Mouse (Mus musculus): ENCODE results near the gene Zfp579.
A peak's percentile ranks its signal among the peaks of the same experiment; 100 is the strongest.
"Not testable (repeated sequence)": the region's sequence is repeated elsewhere in the genome, so short reads cannot be mapped to it uniquely, and the experiment has no call there.

Gene Zfp579

GRCm38 (mm10) chr7:5015118-5016001 is 19.4 kb upstream of the Zfp579 start, which contains the start of gene Gm44973:
TSS of gene Gm44973 (plus strand) at chr7:5015496.
- peak; percentile 94 for DNase-seq (ENCODE audit: low read depth, low spot score)

- peak; percentile 98 for DNase-seq (ENCODE audit: low read depth, low spot score)
Measured at GRCm38 (mm10) chr7:5014251-5015117, 18.5 kb upstream of the Zfp579 start, which contains the start of the genes Zfp524 and Fiz1. TSS of gene Zfp524 (plus strand) at chr7:5014415. TSS of gene Fiz1 (minus strand) at chr7:5014697.

GRCm38 (mm10) chr7:5012681-5013513 is 16.9 kb upstream of the Zfp579 start:
- DNase-seq (ENCODE audit: low read depth, low spot score), result no peak

- DNase-seq (ENCODE audit: low read depth, low spot score), result no peak
Measured at GRCm38 (mm10) chr7:5008229-5008628, 12.3 kb upstream of the Zfp579 start.

- not testable (repeated sequence) for DNase-seq (ENCODE audit: low read depth, low spot score)
Measured at GRCm38 (mm10) chr7:5002876-5003275, 6.9 kb upstream of the Zfp579 start.

- DNase-seq (ENCODE audit: low read depth, low spot score), result no peak
Measured at GRCm38 (mm10) chr7:4999876-5000275, 3.9 kb upstream of the Zfp579 start.

- no peak for DNase-seq (ENCODE audit: low read depth, low spot score)
Measured at GRCm38 (mm10) chr7:4996934-4997333, 976 bp upstream of the Zfp579 start.

- peak; percentile 24 for DNase-seq (ENCODE audit: low read depth, low spot score)
Measured at GRCm38 (mm10) chr7:4995268-4996002, 523 bp downstream of the Zfp579 start.

GRCm38 (mm10) chr7:4993999-4994788 is 1.8 kb downstream of the Zfp579 start:
- no peak for DNase-seq (ENCODE audit: low read depth, low spot score)

- no peak for DNase-seq (ENCODE audit: low read depth, low spot score)
Measured at GRCm38 (mm10) chr7:4993347-4993998, 2.5 kb downstream of the Zfp579 start.

GRCm38 (mm10) chr7:4988250-4988649 is 7.7 kb downstream of the Zfp579 start:
- DNase-seq (ENCODE audit: low read depth, low spot score), result no peak

GRCm38 (mm10) chr7:4976832-4977231 is 19.1 kb downstream of the Zfp579 start:
- DNase-seq (ENCODE audit: low read depth, low spot score), result no peak

GRCm38 (mm10) chr7:4975455-4975854 is 20.5 kb downstream of the Zfp579 start:
- DNase-seq (ENCODE audit: low read depth, low spot score), result no peak

GRCm38 (mm10) chr7:4972321-4973047 is 23.5 kb downstream of the Zfp579 start:
- DNase-seq (ENCODE audit: low read depth, low spot score), result no peak

GRCm38 (mm10) chr7:4971710-4972109 is 24.2 kb downstream of the Zfp579 start:
- DNase-seq (ENCODE audit: low read depth, low spot score), result no peak

GRCm38 (mm10) chr7:4971068-4971467 is 24.9 kb downstream of the Zfp579 start, which contains the start of gene Sbk3:
TSS of gene Sbk3 (minus strand) at chr7:4971168.
- DNase-seq (ENCODE audit: low read depth, low spot score), result no peak

- no peak for DNase-seq (ENCODE audit: low read depth, low spot score)
Measured at GRCm38 (mm10) chr7:4964988-4965387, 31.0 kb downstream of the Zfp579 start.

- DNase-seq (ENCODE audit: low read depth, low spot score), result peak; percentile 61
Measured at GRCm38 (mm10) chr7:4964272-4964671, 31.7 kb downstream of the Zfp579 start, which contains the start of gene Sbk2. TSS of gene Sbk2 (minus strand) at chr7:4964406.

Measured in forelimb bud, embryonic 11.5 days (tissue).